Mouse (Mus musculus) stomach, postnatal 0 days (tissue): ENCODE results near the gene Grid1. TPM values are rescaled to one million over a fixed set of nuclear protein-coding genes. Genes with fewer than 3 reads are reported as not detected.

Experiments used
- ATAC-seq: fragments of 200-750 bp; cut with Nextera tagmentation; 2 replicates; pipeline ENCODE4 v1.8.0; 2017; ENCODE audit not compliant: low FRiP score, low TSS enrichment
- DNase-seq: peaks from one replicate; pipeline ENCODE4 v3.0.0-alpha.2; 2016; ENCODE audit warnings: low spot score
- H3K27ac ChIP-seq: fragments of 300-500 bp; sonication (generic); replicated peaks from 2 replicates; pipeline ENCODE4 v1.5.1; 2014; ENCODE audit warnings: mild to moderate bottlenecking, control low read depth
- H3K27me3 ChIP-seq: fragments of 300-500 bp; sonication (generic); 2 replicates; pipeline ENCODE4 v1.6.1; 2014; ENCODE audit warnings: low read length; ENCODE audit not compliant: control insufficient read depth, insufficient read depth
- H3K36me3 ChIP-seq: fragments of 300-500 bp; sonication (generic); 2 replicates; pipeline ENCODE4 v1.6.1; 2014; ENCODE audit warnings: low read length, mixed read lengths; ENCODE audit not compliant: control insufficient read depth, insufficient read depth
- H3K4me1 ChIP-seq: fragments of 300-500 bp; sonication (generic); replicated peaks from 2 replicates; pipeline ENCODE4 v1.6.1; 2014; ENCODE audit warnings: antibody characterized with exemption; ENCODE audit not compliant: control insufficient read depth, insufficient read depth
- H3K4me2 ChIP-seq: fragments of 300-500 bp; sonication (generic); replicated peaks from 2 replicates; pipeline ENCODE4 v1.6.1; 2014; ENCODE audit warnings: low read depth, mild to moderate bottlenecking, control low read depth, moderate library complexity
- H3K4me3 ChIP-seq: fragments of 300-500 bp; sonication (generic); 2 replicates; pipeline ENCODE4 v1.5.1; 2014; ENCODE audit warnings: low read depth, low read length, control low read depth
- H3K9ac ChIP-seq: fragments of 300-500 bp; sonication (generic); 2 replicates; pipeline ENCODE4 v1.6.1; 2014; ENCODE audit warnings: mild to moderate bottlenecking, low read length, control low read depth, mixed read lengths
- H3K9me3 ChIP-seq: fragments of 300-500 bp; sonication (generic); 2 replicates; pipeline ENCODE4 v1.6.1; 2016; ENCODE audit warnings: low read length; ENCODE audit not compliant: control insufficient read depth
- CTCF ChIP-seq: IDR thresholded peaks from 2 replicates; pipeline ENCODE4 v1.5.1; 2016; ENCODE audit warnings: antibody characterized with exemption, low read depth, mild to moderate bottlenecking, moderate library complexity
- EP300 ChIP-seq: optimal IDR thresholded peaks from 2 replicates; pipeline ENCODE3; 2016; ENCODE audit warnings: antibody characterized with exemption
- WGBS: fragments of 180-500 bp; shearing (Covaris S2); extraction: QIAGEN DNeasy Blood & Tissue Kit; methylation state at CpG from one replicate; pipeline ENCODE4 v1.1.7; 2014; 5-methylcytosine and 5-hydroxymethylcytosine counted together
- polyA plus RNA-seq: library from polyadenylated mRNA; unstranded; fragments of >200 nt; fragmentation: Nextera tagmentation; extraction: Ambion mirVana; gene quantifications from 2 replicates; pipeline ENCODE4 v1.2.1, GENCODE M21; 2015

The Grid1 gene
- polyA plus RNA-seq, 1 experiment from 2014 or later, result 0.34 TPM

DNA sequence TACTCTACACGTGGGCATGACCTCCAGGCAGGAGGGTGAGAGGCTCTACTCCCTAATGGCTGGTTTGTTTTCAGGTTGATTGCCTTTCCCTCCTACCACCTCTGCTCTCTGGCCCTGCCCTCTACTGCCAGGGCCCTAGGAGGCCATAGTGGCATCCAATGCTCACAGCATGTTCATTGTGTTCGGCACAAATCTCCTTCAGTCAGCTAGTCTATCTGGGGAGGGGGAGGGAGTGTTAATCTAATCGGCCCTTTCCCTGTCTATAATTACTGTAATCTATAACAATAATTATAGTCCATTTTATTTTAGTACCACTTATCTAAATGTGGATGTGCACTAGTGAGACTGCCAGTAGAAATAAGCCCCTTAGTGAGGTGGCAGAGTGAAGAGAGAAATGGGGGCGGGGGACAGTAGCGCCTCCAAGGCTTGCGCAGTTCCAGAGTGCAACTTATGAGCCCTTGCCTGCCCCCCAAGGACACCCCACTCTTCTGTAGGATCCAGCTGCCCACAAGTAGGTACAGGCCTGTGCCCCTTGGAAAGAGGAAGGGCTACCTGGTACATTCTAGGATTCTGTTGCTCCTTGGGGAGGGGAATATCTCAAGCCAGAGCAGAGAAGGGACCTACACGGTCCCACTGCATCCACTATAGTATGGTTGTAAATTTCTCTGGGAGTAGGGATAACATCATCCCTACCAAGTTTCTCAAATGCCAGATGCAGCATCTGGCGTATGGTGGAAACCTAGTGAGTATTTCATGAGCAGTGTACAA lies 545.5 kb downstream of the Grid1 start:
- Histone ChIP-seq H3K9me3 (no peaks in the 10 kb centered on the region), H3K9ac (no peak overlapping the region), H3K36me3 (no peaks in the 10 kb centered on the region), H3K4me2 (no peak overlapping the region), H3K4me3 (no peak overlapping the region), H3K4me1 (no peaks in the 10 kb centered on the region), H3K27me3 (no peaks in the 10 kb centered on the region), H3K27ac (no peak overlapping the region)
- ATAC-seq (no peak), DNase-seq (no peak)
- WGBS, result 83% methylated on average over 8 of the region's 8 CpGs
- no peak for TF ChIP-seq EP300

DNA sequence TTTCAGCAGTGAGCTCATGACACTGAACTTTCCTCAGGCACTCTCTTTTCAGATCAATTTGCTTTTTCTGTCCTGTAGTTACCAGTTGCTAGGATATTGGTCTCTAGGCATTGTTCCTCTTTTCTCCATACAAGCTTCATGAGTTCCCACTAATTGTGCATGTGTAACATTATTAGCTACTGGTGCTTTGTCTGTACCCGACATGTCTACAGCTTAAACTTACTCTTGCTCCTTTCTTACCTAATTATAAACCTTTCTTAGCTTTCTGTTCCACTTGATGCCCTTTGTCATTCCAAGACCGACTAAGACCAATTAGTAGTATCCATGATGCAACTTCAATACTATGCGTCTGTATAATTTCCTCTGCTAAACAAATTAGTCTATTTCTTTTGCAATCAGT lies 554.5 kb downstream of the Grid1 start:
- no peak overlapping the region for H3K4me3 ChIP-seq
- no peaks in the 10 kb centered on the region for H3K27me3 ChIP-seq
- WGBS, result 84% methylated on average over 3 of the region's 3 CpGs
- H3K9ac ChIP-seq, result no peak overlapping the region
- ATAC-seq (no peak), DNase-seq (no peak)
- H3K27ac ChIP-seq, result no peak overlapping the region
- no peaks in the 10 kb centered on the region for H3K36me3 ChIP-seq
- TF ChIP-seq EP300 (no peak), CTCF (no peak)
- no peaks in the 10 kb centered on the region for H3K4me1 ChIP-seq
- H3K4me2 ChIP-seq, result no peak overlapping the region
- no peaks in the 10 kb centered on the region for H3K9me3 ChIP-seq

DNA sequence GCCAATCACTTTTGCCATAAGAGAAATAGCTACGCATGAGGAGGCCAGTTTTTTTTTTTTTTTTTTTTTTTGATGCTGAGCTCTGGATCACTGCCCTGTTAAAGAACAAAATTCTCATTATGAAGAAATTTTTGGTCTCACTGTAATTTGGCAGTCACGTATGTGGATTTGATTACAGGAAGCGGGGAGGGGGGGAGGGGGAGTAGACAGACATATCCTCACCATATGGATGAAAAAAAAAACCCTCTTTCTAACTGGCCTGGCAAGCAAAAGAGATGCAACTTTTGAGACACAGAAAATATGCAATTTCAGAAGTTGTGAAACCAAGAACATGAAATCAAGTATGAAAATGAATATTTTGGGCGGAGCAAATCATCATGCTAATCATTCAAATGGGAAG lies 573.7 kb downstream of the Grid1 start:
- Histone ChIP-seq H3K9me3 (no peaks in the 10 kb centered on the region), H3K27ac (no peak overlapping the region), H3K4me1 (no peaks in the 10 kb centered on the region), H3K36me3 (no peaks in the 10 kb centered on the region), H3K4me3 (no peak overlapping the region), H3K27me3 (no peaks in the 10 kb centered on the region), H3K4me2 (no peak overlapping the region), H3K9ac (no peak overlapping the region)
- 75% methylated on average over 4 of the region's 4 CpGs for WGBS
- ATAC-seq (no peak), DNase-seq (no peak)
- no peak for TF ChIP-seq EP300
- TF ChIP-seq CTCF, result no peak

DNA sequence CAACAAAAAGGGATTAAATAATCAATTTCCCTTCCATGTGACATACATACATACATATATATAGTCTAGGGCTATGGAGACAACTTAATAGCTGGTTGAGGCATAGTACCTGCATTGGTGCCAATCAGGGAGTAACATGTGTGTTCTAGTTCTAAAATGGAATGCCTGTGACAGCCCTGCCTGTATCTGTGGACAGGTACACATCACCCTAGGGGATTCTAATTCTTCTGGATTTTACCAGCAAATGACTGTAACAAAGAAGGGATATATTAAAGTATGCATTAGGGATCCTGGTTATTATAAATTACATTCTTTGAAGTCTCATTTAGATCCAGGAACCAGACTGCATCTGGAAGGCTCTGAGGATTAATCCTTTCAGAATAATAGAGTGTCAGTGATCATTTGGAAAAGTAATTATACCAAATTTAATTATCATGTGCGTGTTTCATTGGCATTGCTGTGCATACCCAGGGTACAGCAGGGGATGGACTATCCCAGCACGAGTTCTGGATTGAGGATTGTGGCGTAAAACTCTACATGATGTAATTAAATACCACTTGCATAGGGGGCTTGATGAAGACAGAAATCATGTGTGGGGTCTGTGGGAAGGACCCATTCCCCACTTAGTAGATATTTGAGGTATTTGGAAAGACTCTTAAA lies 584.5 kb downstream of the Grid1 start:
- 74% methylated on average over 3 of the region's 3 CpGs for WGBS
- ATAC-seq, result no peak
- H3K27me3 ChIP-seq, result no peaks in the 10 kb centered on the region
- H3K4me2 ChIP-seq, result no peak overlapping the region
- TF ChIP-seq CTCF, result no peak
- TF ChIP-seq EP300, result no peak
- no peaks in the 10 kb centered on the region for H3K9me3 ChIP-seq
- H3K27ac ChIP-seq, result no peak overlapping the region
- no peaks in the 10 kb centered on the region for H3K4me1 ChIP-seq
- no peak for DNase-seq
- no peak overlapping the region for H3K4me3 ChIP-seq
- no peak overlapping the region for H3K9ac ChIP-seq
- no peaks in the 10 kb centered on the region for H3K36me3 ChIP-seq

DNA sequence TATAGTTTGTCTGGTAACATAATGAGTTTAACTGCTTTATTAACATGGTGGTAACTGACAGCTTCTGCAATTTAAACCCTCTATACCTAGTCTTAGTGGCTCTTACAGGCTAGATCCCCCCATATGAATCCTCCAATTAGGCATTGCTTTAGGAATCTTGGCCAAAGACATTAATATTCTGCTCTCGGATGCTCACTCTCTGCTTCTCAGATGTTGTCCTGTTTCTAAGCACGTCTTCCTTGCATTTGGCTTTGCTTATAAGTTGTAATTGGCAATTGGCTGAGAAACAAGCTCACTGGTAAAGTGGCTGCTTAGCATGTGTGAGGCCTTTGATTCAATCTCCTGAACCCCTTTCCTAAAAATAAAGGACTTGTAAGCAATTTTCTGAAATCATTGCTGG lies 610.4 kb downstream of the Grid1 start:
- Histone ChIP-seq H3K4me3 (no peak overlapping the region), H3K4me1 (no peaks in the 10 kb centered on the region), H3K9ac (no peak overlapping the region), H3K27me3 (no peaks in the 10 kb centered on the region), H3K9me3 (no peaks in the 10 kb centered on the region), H3K27ac (no peak overlapping the region), H3K4me2 (no peak overlapping the region), H3K36me3 (no peaks in the 10 kb centered on the region)
- DNase-seq, result no peak
- TF ChIP-seq CTCF (no peak), EP300 (no peak)
- no peak for ATAC-seq
- 72% methylated on average over 2 of the region's 2 CpGs for WGBS

DNA sequence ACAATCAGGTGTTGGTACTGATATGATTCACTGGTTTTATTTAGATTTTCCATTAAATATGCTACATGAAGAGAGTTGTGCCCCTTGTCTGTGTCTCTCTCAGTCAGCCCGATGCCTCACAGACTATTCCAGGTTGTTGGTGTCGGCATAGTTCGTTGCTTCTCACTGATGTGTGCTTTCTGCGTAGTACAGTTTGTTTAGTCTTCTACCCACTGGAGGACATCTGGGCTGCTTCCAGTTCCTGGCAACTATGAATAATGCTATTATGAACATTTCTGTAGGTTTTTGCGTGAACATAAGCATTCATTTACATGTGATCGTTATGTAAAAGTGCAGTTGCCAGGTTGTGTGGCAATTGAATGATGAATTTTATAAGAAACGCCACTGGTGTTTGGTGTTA lies 633.8 kb downstream of the Grid1 start:
- DNase-seq, result no peak
- 81% methylated on average over 7 of the region's 7 CpGs for WGBS
- no peak overlapping the region for H3K9ac ChIP-seq
- H3K4me2 ChIP-seq, result no peak overlapping the region
- no peaks in the 10 kb centered on the region for H3K36me3 ChIP-seq
- H3K4me3 ChIP-seq, result no peak overlapping the region
- no peak for ATAC-seq
- TF ChIP-seq CTCF, result no peak
- no peak for TF ChIP-seq EP300
- no peaks in the 10 kb centered on the region for H3K4me1 ChIP-seq
- no peaks in the 10 kb centered on the region for H3K9me3 ChIP-seq
- H3K27ac ChIP-seq, result no peak overlapping the region
- H3K27me3 ChIP-seq, result no peaks in the 10 kb centered on the region
